Mouse (Mus musculus) regulatory T cell (primary cell): Measurements from ENCODE around the gene Olfr376.

Experiments used
- in situ Hi-C: fragments of 300-600 bp; cut with MboI, MseI; formaldehyde crosslinking; loops from one replicate; pipeline ENCODE4 v1.15.1; 2025; ENCODE audit warnings: high pct_unique_total_duplicates

Gene Olfr376

GRCm38 (mm10) chr11:73370946-73371345, at the start of gene Olfr376:
TSS of gene Olfr376 (plus strand) at chr11:73371246.
- in situ Hi-C loops = no loop called here

DNA sequence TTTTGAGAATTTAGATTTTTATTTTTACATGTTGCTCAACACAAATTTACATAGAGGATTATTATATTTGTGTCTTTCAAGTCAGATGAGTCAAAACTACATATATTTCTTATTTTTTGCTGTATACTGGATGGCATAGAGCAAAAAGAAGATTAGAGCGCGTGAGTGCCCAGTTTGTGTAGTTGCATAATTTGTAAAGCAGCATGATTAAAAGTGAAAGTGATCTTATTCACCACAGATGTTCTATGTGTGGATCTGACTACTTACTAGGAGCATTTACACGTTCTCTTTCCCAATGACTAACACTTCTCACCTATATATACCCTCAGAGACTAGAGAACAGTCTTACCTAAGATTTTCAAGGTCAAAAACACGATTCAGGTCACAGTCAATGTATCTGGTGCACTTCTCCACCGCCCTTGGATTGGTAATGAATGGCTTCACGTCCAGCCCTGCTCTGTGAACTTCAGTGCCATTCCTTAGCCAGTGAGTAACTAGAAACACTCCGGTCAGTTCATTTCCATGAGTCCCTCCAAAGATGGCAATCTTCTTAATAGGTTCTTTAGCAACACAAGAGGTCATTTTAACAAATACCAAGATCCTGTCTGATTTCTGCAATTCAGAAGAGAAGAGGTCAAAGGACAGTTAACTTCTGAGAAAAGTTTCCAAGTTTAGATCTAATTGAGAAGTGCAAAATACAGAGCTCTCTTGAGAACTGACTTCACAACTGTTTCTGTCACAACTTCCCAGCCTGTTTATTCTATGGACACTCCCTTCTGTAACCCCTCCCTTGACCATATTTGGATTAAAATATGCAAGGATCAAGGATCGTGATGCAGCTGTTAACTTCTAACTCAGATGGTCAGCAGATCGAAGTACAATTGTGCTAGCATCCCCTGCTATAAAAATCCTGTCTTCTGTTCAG, 46.9 kb upstream of the Olfr376 start:
- in situ Hi-C loops = no loop called here

GRCm38 (mm10) chr11:73326485-73326886, 44.6 kb upstream of the Olfr376 start:
- in situ Hi-C loops = no loop called here

DNA sequence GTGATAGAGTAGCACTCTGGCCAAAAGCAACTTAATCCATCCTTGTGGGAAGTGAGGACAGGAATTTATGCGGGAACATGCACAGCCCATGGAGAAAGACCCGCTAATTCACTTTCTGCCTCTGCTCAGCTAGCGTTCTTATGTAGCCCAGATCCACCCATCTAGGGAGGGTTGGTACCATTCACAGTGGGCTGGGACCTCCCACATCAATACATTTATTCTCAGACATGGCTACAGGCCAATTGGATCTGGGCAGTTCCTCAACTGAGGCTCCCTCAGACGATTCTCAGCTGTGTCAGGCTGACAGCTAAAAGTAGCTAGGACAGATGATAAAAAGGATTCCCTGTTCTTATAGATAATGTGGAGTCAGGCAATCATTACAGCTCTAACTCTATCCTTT, 43.7 kb upstream of the Olfr376 start:
- in situ Hi-C loops = no loop called here

DNA sequence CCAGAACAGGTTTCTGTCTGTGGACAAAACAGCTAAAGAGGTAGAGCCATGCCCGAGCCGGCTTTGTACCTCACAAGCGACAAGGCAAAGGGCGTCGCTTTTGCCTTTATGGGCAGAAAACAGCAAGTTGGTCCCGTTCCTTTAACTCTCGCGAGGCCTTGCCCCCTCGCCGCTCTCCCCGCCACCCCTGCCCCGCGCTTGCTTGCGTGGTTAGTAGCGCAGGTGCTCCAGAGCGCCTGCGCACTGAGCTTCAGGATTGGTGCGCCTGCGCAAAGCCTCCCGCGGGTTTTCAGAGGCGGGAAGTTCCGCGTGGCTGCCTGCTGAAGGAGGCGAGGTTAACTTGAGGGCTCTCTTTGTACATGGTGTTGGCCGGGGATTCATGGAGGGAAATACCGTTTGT, 41.6 kb upstream of the Olfr376 start, which contains the start of the genes Aspa, Gm49340 and Spata22:
Gene Aspa (minus strand): TSS at position 155 of the 400 bp plus-strand sequence.
Gene Gm49340 (plus strand): TSS at position 300 of the 400 bp plus-strand sequence.
Gene Spata22 (plus strand): TSS at position 300 of the 400 bp plus-strand sequence.
- in situ Hi-C loops = no loop called here

DNA sequence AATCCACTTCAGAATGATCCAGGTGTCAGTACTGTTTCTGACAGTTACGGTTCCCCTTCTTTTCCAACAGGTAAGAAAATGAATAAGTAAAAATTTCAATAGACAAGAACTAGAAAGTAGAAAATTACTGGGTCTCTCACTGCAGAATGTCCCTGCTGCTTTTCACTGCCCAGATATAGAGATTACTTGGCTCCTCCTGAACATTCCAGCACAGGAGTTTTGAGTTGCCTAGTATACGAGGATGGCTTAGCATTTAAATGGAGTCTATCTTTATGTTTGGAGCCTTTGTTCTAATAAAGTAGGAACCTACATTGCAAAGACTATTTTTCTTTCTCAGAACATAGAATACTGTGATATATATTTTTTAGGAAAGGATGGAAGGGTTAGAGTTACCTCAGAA, 37.7 kb upstream of the Olfr376 start:
- in situ Hi-C loops = no loop called here

DNA sequence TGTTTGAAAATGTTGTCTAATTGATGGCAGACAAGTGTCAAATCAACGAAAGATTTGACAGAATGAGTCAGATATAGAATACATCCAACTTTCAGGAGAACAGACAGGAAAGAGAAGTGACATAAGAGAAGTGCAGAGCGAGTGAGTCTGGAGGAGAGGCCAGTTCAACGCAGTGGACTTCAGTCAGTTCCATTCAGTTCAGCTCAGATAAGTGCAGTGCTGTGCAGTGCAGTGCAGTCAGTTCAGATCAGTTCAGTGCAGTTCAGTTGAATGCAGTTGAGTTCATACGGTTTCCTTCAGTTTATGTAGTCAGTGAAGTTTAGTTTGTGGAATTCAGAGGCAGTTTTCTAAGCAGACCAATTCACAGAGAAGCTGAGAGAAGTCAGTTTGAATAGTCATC, 34.1 kb upstream of the Olfr376 start:
- in situ Hi-C loops = no loop called here

GRCm38 (mm10) chr11:73350483-73350882, 20.6 kb upstream of the Olfr376 start, which contains the start of gene Olfr20:
TSS of gene Olfr20 (plus strand) at chr11:73350783.
- in situ Hi-C loops = no loop called here

GRCm38 (mm10) chr11:73395374-73395773, 24.3 kb downstream of the Olfr376 start:
- in situ Hi-C loops = no loop called here

- in situ Hi-C loops = no loop called here
Observed at GRCm38 (mm10) chr11:73399514-73399913, 28.5 kb downstream of the Olfr376 start, which contains the start of gene Olfr1. TSS of gene Olfr1 (minus strand) at chr11:73399614.
